Mouse (Mus musculus): ENCODE measurements around the gene Prame.

- TF ChIP-seq CHD2 (IDR thresholded peaks at IDR 0.05; ENCODE audit: low read length) (no peak), ZNF384 (IDR thresholded peaks at IDR 0.05; ENCODE audit: low read depth, low read length) (peak; percentile 34; the same call in 1 of the 2 replicates), CHD1 (IDR thresholded peaks at IDR 0.05; ENCODE audit: low read depth, low read length) (no peak), MAFK (IDR thresholded peaks at IDR 0.05; ENCODE audit: insufficient replicate concordance, low read length) (no peak), TBP (conservative IDR thresholded peaks at IDR 0.05; ENCODE audit: low read depth, low read length) (no peak), USF1 (IDR thresholded peaks at IDR 0.05; ENCODE audit: low read depth, low read length) (no peak), POLR2A (IDR thresholded peaks at IDR 0.05; ENCODE audit: low read depth, low read length) (no peak), RAD21 (IDR thresholded peaks at IDR 0.05; ENCODE audit: low read depth, low read length) (peak; percentile 60), MAX (IDR thresholded peaks at IDR 0.05; ENCODE audit: low read length) (no peak), EP300 (IDR thresholded peaks at IDR 0.05; ENCODE audit: low read length) (no peak)
Measured at GRCm38 (mm10) chrX:135652173-135652772, 24.8 kb upstream of the Prame start.

Measured in CH12.LX (cell line).